Mouse (Mus musculus) lung, postnatal 0 days (tissue): ENCODE data around the gene Acbd6. TPM values are rescaled to one million over a fixed set of nuclear protein-coding genes. Genes with fewer than 3 reads are reported as not detected.

Source experiments
- ATAC-seq: fragments of 200-750 bp; cut with Nextera tagmentation; 2 replicates; pipeline ENCODE4 v1.8.0; 2017; ENCODE audit warnings: moderate library complexity
- DNase-seq: peaks from one replicate; pipeline ENCODE4 v3.0.0-alpha.2; 2016; ENCODE audit warnings: low spot score
- H3K27ac ChIP-seq: fragments of 300-500 bp; sonication (generic); 2 replicates; pipeline ENCODE4 v1.5.1; 2014; ENCODE audit warnings: antibody characterized with exemption, mild to moderate bottlenecking, low read length, mixed read lengths
- H3K27me3 ChIP-seq: fragments of 300-500 bp; sonication (generic); replicated peaks from 2 replicates; pipeline ENCODE4 v1.6.1; 2014; ENCODE audit warnings: low read length, mixed read lengths; ENCODE audit not compliant: insufficient read depth
- H3K36me3 ChIP-seq: fragments of 300-500 bp; sonication (generic); 2 replicates; pipeline ENCODE4 v1.6.1; 2014; ENCODE audit warnings: low read length, mixed read lengths; ENCODE audit not compliant: insufficient read depth
- H3K4me1 ChIP-seq: fragments of 300-500 bp; sonication (generic); 2 replicates; pipeline ENCODE4 v1.6.1; 2014; ENCODE audit warnings: antibody characterized with exemption, low read depth, low read length, mixed read lengths; ENCODE audit not compliant: insufficient read depth
- H3K4me2 ChIP-seq: fragments of 300-500 bp; sonication (generic); replicated peaks from 2 replicates; pipeline ENCODE4 v1.6.1; 2014; ENCODE audit warnings: low read depth, mild to moderate bottlenecking, low read length, moderate library complexity, mixed read lengths
- H3K4me3 ChIP-seq: fragments of 300-500 bp; sonication (generic); 2 replicates; pipeline ENCODE4 v1.5.1; 2014; ENCODE audit warnings: low read depth, low read length
- H3K9ac ChIP-seq: fragments of 300-500 bp; sonication (generic); replicated peaks from 2 replicates; pipeline ENCODE4 v1.6.1; 2014; ENCODE audit warnings: low read depth, mild to moderate bottlenecking
- H3K9me3 ChIP-seq: fragments of 300-500 bp; sonication (generic); 2 replicates; pipeline ENCODE4 v1.6.1; 2016; ENCODE audit warnings: low read length, mixed read lengths
- CTCF ChIP-seq: IDR thresholded peaks from 2 replicates; pipeline ENCODE4 v1.5.1; 2016; ENCODE audit warnings: antibody characterized with exemption, mild to moderate bottlenecking
- EP300 ChIP-seq: IDR thresholded peaks from 2 replicates; pipeline ENCODE4 v1.6.1; 2016; ENCODE audit warnings: antibody characterized with exemption, mild to moderate bottlenecking, control low read depth
- WGBS: fragments of 180-500 bp; shearing (Covaris S2); extraction: QIAGEN DNeasy Blood & Tissue Kit; methylation state at CpG from one replicate; pipeline ENCODE4 v1.1.7; 2014; 5-methylcytosine and 5-hydroxymethylcytosine counted together
- polyA plus RNA-seq: library from polyadenylated mRNA; unstranded; fragments of >200 nt; fragmentation: Nextera tagmentation; extraction: Ambion mirVana; gene quantifications from 2 replicates; pipeline ENCODE4 v1.2.1, GENCODE M21; 2015

Gene Acbd6
- polyA plus RNA-seq, 1 experiment from 2014 or later, result 57.6 TPM

DNA sequence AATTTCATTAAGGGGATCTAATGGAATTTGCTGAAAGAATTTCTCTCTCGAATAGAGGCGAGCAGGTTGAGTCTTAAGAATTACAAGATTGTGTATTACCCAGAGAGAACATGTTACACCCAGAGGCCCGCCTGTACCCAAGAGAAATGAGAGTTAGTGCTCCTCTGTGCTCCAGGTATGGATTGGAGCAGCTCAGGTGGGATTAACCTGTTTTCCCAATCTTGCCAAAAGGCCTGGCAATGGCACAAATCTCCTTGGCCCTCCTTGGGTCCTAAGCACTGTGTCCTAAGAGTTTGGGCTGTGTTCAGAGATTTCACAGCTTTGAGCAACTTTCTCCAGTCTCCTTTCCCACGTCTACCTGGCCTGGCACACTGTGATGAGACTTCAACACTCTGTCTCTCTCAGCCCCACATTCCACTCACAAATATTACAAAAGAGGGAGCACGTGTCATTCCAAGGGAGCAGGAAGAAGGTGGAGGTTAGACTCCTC is 145.3 kb downstream of the Acbd6 start:
- Histone ChIP-seq H3K27me3 (no peaks in the 10 kb centered on the region), H3K9ac (no peak overlapping the region), H3K36me3 (no peaks in the 10 kb centered on the region), H3K4me2 (no peak overlapping the region), H3K9me3 (no peaks in the 10 kb centered on the region), H3K4me3 (no peak overlapping the region), H3K27ac (no peak overlapping the region), H3K4me1 (no peaks in the 10 kb centered on the region)
- TF ChIP-seq CTCF (no peak), EP300 (no peak)
- no peak for ATAC-seq
- no peak for DNase-seq
- WGBS, result 77% methylated on average over 5 of the region's 5 CpGs

DNA sequence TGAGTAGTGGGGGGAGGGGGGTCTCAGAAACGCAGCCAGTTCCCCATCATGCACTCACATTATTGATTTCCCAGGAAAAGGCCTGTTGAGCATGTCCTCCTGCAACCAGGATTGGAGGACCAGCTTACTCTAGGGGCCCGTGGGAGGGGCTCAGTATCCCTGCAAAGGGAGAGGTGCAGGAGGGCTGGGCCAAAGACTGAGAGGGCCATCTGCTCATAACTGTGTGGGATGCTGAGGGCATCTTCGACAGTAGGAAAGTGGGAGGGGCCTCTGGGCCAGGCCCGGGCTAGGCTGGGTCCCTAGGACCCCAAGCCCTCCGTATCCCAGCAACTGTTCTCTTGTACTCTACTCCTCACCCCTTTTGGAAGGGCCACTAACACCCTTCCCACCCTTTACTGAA is 146.3 kb downstream of the Acbd6 start:
- TF ChIP-seq EP300 (no peak), CTCF (no peak)
- H3K9ac ChIP-seq, result no peak overlapping the region
- H3K36me3 ChIP-seq, result no peaks in the 10 kb centered on the region
- no peaks in the 10 kb centered on the region for H3K4me1 ChIP-seq
- H3K4me2 ChIP-seq, result no peak overlapping the region
- DNase-seq, result no peak
- no peak overlapping the region for H3K4me3 ChIP-seq
- H3K9me3 ChIP-seq, result no peaks in the 10 kb centered on the region
- ATAC-seq, result peak; percentile 17; the same call in 1 of the 2 replicates
- H3K27me3 ChIP-seq, result no peaks in the 10 kb centered on the region
- H3K27ac ChIP-seq, result no peak overlapping the region
- WGBS, result 37% methylated on average over 5 of the region's 5 CpGs

DNA sequence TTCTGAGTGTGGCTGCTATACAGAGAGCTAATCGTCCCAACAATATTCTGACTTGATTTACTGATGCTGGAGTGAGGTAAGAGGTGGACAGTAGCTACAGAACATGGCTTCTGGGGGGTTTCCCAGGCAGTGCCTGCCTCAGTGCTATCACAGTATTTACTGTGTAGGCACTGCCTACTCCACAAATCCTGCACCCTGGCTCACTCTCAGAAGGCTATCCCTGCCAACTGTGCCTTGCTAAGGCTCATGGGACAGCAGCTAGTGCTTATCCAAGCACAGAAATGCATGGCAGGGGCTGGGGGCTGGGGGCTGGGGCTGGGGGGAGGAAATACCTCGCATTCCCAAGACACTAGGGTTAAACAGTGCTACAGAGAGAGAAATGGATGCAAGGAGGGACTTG is 155.4 kb downstream of the Acbd6 start:
- DNase-seq (no peak), ATAC-seq (no peak)
- 43% methylated on average over 2 of the region's 2 CpGs for WGBS
- TF ChIP-seq EP300 (no peak), CTCF (no peak)
- no peaks in the 10 kb centered on the region for H3K9me3 ChIP-seq
- no peak overlapping the region for H3K4me3 ChIP-seq
- H3K36me3 ChIP-seq, result no peaks in the 10 kb centered on the region
- H3K4me1 ChIP-seq, result no peaks in the 10 kb centered on the region
- H3K27me3 ChIP-seq, result no peaks in the 10 kb centered on the region
- H3K27ac ChIP-seq, result no peak overlapping the region
- H3K9ac ChIP-seq, result no peak overlapping the region
- H3K4me2 ChIP-seq, result no peak overlapping the region

DNA sequence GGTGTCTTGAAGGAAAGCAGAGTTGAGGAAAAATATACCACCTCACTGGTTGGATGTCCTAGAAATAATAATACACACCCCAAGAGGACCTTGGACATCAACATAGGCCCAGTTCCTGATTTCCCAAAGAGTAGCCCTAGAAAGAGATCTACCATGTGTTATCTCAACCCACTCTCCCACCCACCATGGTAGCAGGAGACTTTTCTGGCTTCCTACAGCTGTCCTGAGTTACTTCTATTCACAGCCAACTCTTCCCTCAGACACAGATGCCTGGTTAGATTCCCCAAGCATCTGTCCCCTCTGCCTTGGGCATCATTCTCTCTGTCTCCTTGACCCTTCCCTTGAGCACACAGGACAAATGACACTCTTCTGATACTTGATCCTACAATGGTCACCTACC is 157.4 kb downstream of the Acbd6 start:
- no peaks in the 10 kb centered on the region for H3K4me1 ChIP-seq
- no peak overlapping the region for H3K27ac ChIP-seq
- no peak overlapping the region for H3K4me2 ChIP-seq
- TF ChIP-seq CTCF (no peak), EP300 (no peak)
- DNase-seq (no peak), ATAC-seq (no peak)
- H3K4me3 ChIP-seq, result no peak overlapping the region
- H3K9ac ChIP-seq, result no peak overlapping the region
- no peaks in the 10 kb centered on the region for H3K27me3 ChIP-seq
- H3K9me3 ChIP-seq, result no peaks in the 10 kb centered on the region
- H3K36me3 ChIP-seq, result no peaks in the 10 kb centered on the region

DNA sequence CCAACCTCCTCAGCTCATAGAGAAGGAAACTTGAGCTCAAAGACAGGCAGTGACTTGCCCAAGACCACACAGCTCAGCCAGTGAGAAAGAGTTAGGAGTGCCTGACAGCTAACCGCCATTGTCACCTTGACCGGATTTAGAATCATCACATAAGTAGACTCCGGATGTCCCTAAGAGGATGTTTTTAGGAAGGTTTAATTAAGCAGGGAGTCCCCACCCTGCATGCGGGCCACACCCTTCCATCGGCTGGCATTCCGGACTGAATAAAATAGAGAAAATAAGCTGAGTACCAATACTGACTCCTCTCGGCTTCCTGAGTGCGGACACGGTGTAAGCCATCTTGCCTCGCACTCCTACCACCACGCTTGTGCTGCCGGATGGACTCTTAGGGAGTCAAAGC is 159.4 kb downstream of the Acbd6 start:
- H3K9ac ChIP-seq, result no peak overlapping the region
- no peak for ATAC-seq
- no peaks in the 10 kb centered on the region for H3K36me3 ChIP-seq
- no peak overlapping the region for H3K4me2 ChIP-seq
- no peak overlapping the region for H3K27ac ChIP-seq
- H3K4me3 ChIP-seq, result no peak overlapping the region
- H3K4me1 ChIP-seq, result no peaks in the 10 kb centered on the region
- no peaks in the 10 kb centered on the region for H3K27me3 ChIP-seq
- DNase-seq, result no peak
- TF ChIP-seq CTCF (no peak), EP300 (no peak)
- 91% methylated on average over 12 of the region's 12 CpGs for WGBS
- H3K9me3 ChIP-seq, result no peaks in the 10 kb centered on the region

DNA sequence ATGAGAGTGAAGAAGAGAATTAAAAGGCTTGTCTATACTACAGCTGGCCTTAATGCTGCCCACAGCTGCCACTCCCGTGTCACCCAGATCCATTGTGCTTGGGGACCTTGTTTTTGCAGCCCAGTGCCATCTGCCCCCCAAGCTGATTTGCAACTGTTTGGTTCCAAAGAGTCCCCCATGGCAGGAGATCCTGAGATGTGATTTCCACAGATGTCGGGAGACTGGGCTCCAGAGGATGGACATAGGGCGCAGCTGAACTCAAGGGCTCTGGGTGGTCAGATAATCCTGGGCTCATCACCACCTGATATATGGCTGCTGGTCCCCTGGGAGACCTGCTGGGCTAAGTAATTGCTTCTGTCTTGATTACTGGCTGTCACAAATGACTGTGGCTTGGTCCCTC is 160.9 kb downstream of the Acbd6 start:
- no peak for ATAC-seq
- Histone ChIP-seq H3K9ac (no peak overlapping the region), H3K4me1 (no peaks in the 10 kb centered on the region), H3K27me3 (0 out of 2 replicates have a peak, but pooled peaks cover 3% of the 10 kb centered on the region), H3K9me3 (no peaks in the 10 kb centered on the region), H3K4me3 (no peak overlapping the region), H3K27ac (no peak overlapping the region), H3K36me3 (no peaks in the 10 kb centered on the region), H3K4me2 (no peak overlapping the region)
- DNase-seq, result no peak
- no peak for TF ChIP-seq CTCF
- no peak for TF ChIP-seq EP300
- WGBS, result 75% methylated on average over 3 of the region's 3 CpGs

DNA sequence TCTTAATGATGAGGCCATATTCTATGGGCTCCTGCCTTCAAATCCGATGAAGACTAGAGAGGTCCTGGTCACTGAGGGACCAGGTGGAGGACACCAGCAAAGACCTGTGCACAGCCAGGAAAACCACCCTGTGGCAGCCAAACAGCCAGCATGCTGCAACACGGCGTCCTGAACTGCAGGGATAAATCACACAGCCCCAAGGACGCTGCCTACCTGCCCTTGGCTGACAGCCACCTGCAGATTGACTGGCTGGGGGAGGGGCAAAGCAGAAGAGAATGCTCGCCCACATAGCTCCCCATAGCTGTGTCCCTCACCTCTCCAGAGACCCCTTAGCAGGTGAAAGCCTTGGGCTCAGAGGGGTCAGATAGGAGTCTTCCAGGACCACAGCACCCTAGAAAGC is 162.1 kb downstream of the Acbd6 start:
- Histone ChIP-seq H3K27ac (no peak overlapping the region), H3K4me1 (no peaks in the 10 kb centered on the region), H3K9me3 (no peaks in the 10 kb centered on the region), H3K4me3 (no peak overlapping the region), H3K4me2 (no peak overlapping the region), H3K36me3 (no peaks in the 10 kb centered on the region), H3K9ac (no peak overlapping the region), H3K27me3 (0 out of 2 replicates have a peak, but pooled peaks cover 3% of the 10 kb centered on the region)
- no peak for DNase-seq
- no peak for TF ChIP-seq CTCF
- no peak for TF ChIP-seq EP300
- WGBS, result 37% methylated on average over 5 of the region's 5 CpGs
- ATAC-seq, result no peak
